Mouse (Mus musculus): Measurements from ENCODE around the gene Rnaseh2a. TPM values are rescaled to one million over a fixed set of nuclear protein-coding genes. Genes with fewer than 3 reads are reported as not detected.

Gene Rnaseh2a
- polyA plus RNA-seq, 1 experiment from 2014 or later = 147 TPM

GRCm38 (mm10) chr8:84946528-84947240 is 22.9 kb downstream of the Rnaseh2a start, which contains the start of gene Rtbdn:
Gene Rtbdn (plus strand): TSS chr8:84946991.
- WGBS = 11% methylated on average over 17 of the region's 17 CpGs
- DNase-seq (ENCODE audit: low spot score) = no peak
- H3K4me1 ChIP-seq = peaks cover 32% of the 10 kb centered on the region
- peak within 1 kb of the TSS; percentile 62 for H3K4me3 ChIP-seq
- peak within 1 kb of the TSS; percentile 26 for H3K27ac ChIP-seq (replicated peaks)
- no peaks in the 10 kb centered on the region for H3K9me3 ChIP-seq
- H3K36me3 ChIP-seq (replicated peaks) = no peaks in the 10 kb centered on the region
- H3K27me3 ChIP-seq (replicated peaks; ENCODE audit: low read depth, poor library complexity, severe bottlenecking) = peaks cover 94% of the 10 kb centered on the region

- H3K27ac ChIP-seq (replicated peaks) = peak overlapping the region; percentile 26
- H3K36me3 ChIP-seq (replicated peaks) = no peaks in the 10 kb centered on the region
- H3K9me3 ChIP-seq = no peaks in the 10 kb centered on the region
- H3K27me3 ChIP-seq (replicated peaks; ENCODE audit: low read depth, poor library complexity, severe bottlenecking) = peaks cover 91% of the 10 kb centered on the region
- peak; percentile 64 for DNase-seq (ENCODE audit: low spot score)
- WGBS = 2% methylated on average over 59 of the region's 67 CpGs
- H3K4me1 ChIP-seq = peaks cover 32% of the 10 kb centered on the region
- H3K4me3 ChIP-seq = peak overlapping the region; percentile 62
Measured at GRCm38 (mm10) chr8:84945633-84946527, 23.7 kb downstream of the Rnaseh2a start.

- 5% methylated on average over 11 of the region's 11 CpGs for WGBS
- DNase-seq (ENCODE audit: low spot score) = peak; percentile 44
- H3K36me3 ChIP-seq (replicated peaks) = no peaks in the 10 kb centered on the region
- peaks cover 91% of the 10 kb centered on the region for H3K27me3 ChIP-seq (replicated peaks; ENCODE audit: low read depth, poor library complexity, severe bottlenecking)
- H3K4me3 ChIP-seq = peak overlapping the region; percentile 62
- H3K9me3 ChIP-seq = no peaks in the 10 kb centered on the region
- peaks cover 32% of the 10 kb centered on the region for H3K4me1 ChIP-seq
- no peak overlapping the region for H3K27ac ChIP-seq (replicated peaks)
Measured at GRCm38 (mm10) chr8:84945235-84945632, 24.3 kb downstream of the Rnaseh2a start.

GRCm38 (mm10) chr8:84944478-84945160 is 24.9 kb downstream of the Rnaseh2a start:
- Histone ChIP-seq H3K36me3 (replicated peaks) (no peaks in the 10 kb centered on the region), H3K4me1 (peaks cover 32% of the 10 kb centered on the region), H3K9me3 (no peaks in the 10 kb centered on the region), H3K27me3 (replicated peaks; ENCODE audit: low read depth, poor library complexity, severe bottlenecking) (peaks cover 85% of the 10 kb centered on the region), H3K27ac (replicated peaks) (no peak overlapping the region), H3K4me3 (peak overlapping the region; percentile 62)
- 3% methylated on average over 26 of the region's 26 CpGs for WGBS
- DNase-seq (ENCODE audit: low spot score) = peak; percentile 73

- H3K9me3 ChIP-seq = no peaks in the 10 kb centered on the region
- no peak overlapping the region for H3K4me3 ChIP-seq
- DNase-seq (ENCODE audit: low spot score) = no peak
- peaks cover 32% of the 10 kb centered on the region for H3K4me1 ChIP-seq
- 26% methylated on average over 4 of the region's 4 CpGs for WGBS
- no peaks in the 10 kb centered on the region for H3K36me3 ChIP-seq (replicated peaks)
- H3K27me3 ChIP-seq (replicated peaks; ENCODE audit: low read depth, poor library complexity, severe bottlenecking) = peaks cover 85% of the 10 kb centered on the region
- no peak overlapping the region for H3K27ac ChIP-seq (replicated peaks)
Measured at GRCm38 (mm10) chr8:84943699-84944098, 25.9 kb downstream of the Rnaseh2a start.

- WGBS = 65% methylated on average over 13 of the region's 13 CpGs
- DNase-seq (ENCODE audit: low spot score) = no peak
- peaks cover 82% of the 10 kb centered on the region for H3K27me3 ChIP-seq (replicated peaks; ENCODE audit: low read depth, poor library complexity, severe bottlenecking)
- H3K27ac ChIP-seq (replicated peaks) = no peak overlapping the region
- H3K9me3 ChIP-seq = no peaks in the 10 kb centered on the region
- H3K36me3 ChIP-seq (replicated peaks) = no peaks in the 10 kb centered on the region
- peaks cover 31% of the 10 kb centered on the region for H3K4me1 ChIP-seq
- H3K4me3 ChIP-seq = peak overlapping the region; percentile 62
Measured at GRCm38 (mm10) chr8:84937620-84938485, 31.7 kb downstream of the Rnaseh2a start.

GRCm38 (mm10) chr8:84936962-84937546 is 32.5 kb downstream of the Rnaseh2a start, which contains the start of gene Mast1:
Gene Mast1 (minus strand): TSS chr8:84937359.
- Histone ChIP-seq H3K36me3 (replicated peaks) (no peaks in the 10 kb centered on the region), H3K4me3 (peak within 1 kb of the TSS; percentile 62), H3K27me3 (replicated peaks; ENCODE audit: low read depth, poor library complexity, severe bottlenecking) (peaks cover 84% of the 10 kb centered on the region), H3K27ac (replicated peaks) (peak within 1 kb of the TSS; percentile 48), H3K9me3 (no peaks in the 10 kb centered on the region), H3K4me1 (peaks cover 31% of the 10 kb centered on the region)
- WGBS = under 1% methylated on average over 50 of the region's 50 CpGs
- DNase-seq (ENCODE audit: low spot score) = peak; percentile 83

GRCm38 (mm10) chr8:84936041-84936961 is 33.3 kb downstream of the Rnaseh2a start:
- Histone ChIP-seq H3K4me3 (peak overlapping the region; percentile 62), H3K36me3 (replicated peaks) (no peaks in the 10 kb centered on the region), H3K27me3 (replicated peaks; ENCODE audit: low read depth, poor library complexity, severe bottlenecking) (peaks cover 85% of the 10 kb centered on the region), H3K9me3 (no peaks in the 10 kb centered on the region), H3K27ac (replicated peaks) (peak overlapping the region; percentile 48), H3K4me1 (peaks cover 31% of the 10 kb centered on the region)
- no peak for DNase-seq (ENCODE audit: low spot score)
- WGBS = 24% methylated on average over 23 of the region's 23 CpGs

- Histone ChIP-seq H3K4me3 (peak overlapping the region; percentile 31; the same call in 1 of the 2 replicates), H3K4me1 (peaks cover 31% of the 10 kb centered on the region), H3K36me3 (replicated peaks) (no peaks in the 10 kb centered on the region), H3K9me3 (no peaks in the 10 kb centered on the region), H3K27me3 (replicated peaks; ENCODE audit: low read depth, poor library complexity, severe bottlenecking) (peaks cover 87% of the 10 kb centered on the region), H3K27ac (replicated peaks) (no peak overlapping the region)
- DNase-seq (ENCODE audit: low spot score) = peak; percentile 30
- WGBS = 5% methylated on average over 14 of the region's 14 CpGs
Measured at GRCm38 (mm10) chr8:84935489-84935888, 34.1 kb downstream of the Rnaseh2a start.

GRCm38 (mm10) chr8:84934860-84935259 is 34.7 kb downstream of the Rnaseh2a start:
- Histone ChIP-seq H3K4me3 (peak overlapping the region; percentile 31), H3K36me3 (replicated peaks) (no peaks in the 10 kb centered on the region), H3K27ac (replicated peaks) (no peak overlapping the region), H3K4me1 (peaks cover 31% of the 10 kb centered on the region), H3K27me3 (replicated peaks; ENCODE audit: low read depth, poor library complexity, severe bottlenecking) (peaks cover 90% of the 10 kb centered on the region), H3K9me3 (no peaks in the 10 kb centered on the region)
- 1% methylated on average over 15 of the region's 15 CpGs for WGBS
- DNase-seq (ENCODE audit: low spot score) = peak; percentile 81
